Mouse (Mus musculus): Measurements from ENCODE around the gene Coq2.

Coq2 gene

DNA sequence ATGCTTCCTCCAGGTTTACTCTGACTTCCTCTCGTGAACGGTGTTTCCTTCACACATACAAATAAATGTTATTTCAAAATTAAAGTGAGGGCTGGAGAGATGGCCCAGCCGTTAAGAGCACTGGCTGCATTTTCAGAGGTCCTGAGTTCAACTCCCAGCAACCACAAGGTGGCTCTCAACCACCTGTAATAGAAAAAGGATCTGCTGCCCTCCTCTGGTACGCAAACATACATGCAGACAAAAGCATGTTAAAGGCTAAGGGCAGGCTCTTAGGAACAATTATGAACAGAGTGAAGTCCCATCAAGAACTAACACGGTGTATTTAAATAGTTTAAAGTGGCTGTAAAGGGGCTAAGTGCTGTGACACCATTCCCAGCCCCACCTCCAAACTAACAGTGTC, 11.1 kb downstream of the Coq2 start:
- in situ Hi-C loops (cut with MboI; ENCODE audit: low sequenced_read_pairs) = loop anchor here (10.0 kb wide), 1 partner anchor 89 kb away; the partner anchor contains the start of gene Plac8

- in situ Hi-C loops (cut with MboI; ENCODE audit: low sequenced_read_pairs) = loop anchor here (10.0 kb wide), 1 partner anchor 88 kb away; the partner anchor contains the start of gene Plac8
Observed at GRCm38 (mm10) chr5:100663011-100663410, 11.9 kb downstream of the Coq2 start.

- in situ Hi-C loops (cut with MboI; ENCODE audit: low sequenced_read_pairs) = no loop called here
Observed at GRCm38 (mm10) chr5:100658460-100658859, 16.5 kb downstream of the Coq2 start.

DNA sequence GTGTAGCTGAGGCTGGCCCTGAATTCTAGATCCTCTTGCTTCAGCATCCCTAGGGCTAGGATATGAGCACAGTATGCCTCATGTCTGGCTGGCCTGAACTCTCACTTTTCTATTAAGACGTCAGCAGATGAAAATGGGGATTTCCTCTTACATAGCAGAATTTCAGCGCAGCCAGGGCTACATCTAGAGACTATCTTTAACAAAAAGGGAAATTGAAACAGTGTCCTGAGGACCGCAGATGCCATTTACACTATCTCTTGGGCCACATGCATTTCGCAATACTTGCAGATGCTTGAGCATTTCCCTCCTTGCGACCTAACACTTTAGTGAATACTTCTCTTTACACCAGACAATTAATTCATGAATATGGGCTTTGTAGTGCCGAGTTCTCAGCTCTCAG, 18.6 kb downstream of the Coq2 start:
- in situ Hi-C loops (cut with MboI; ENCODE audit: low sequenced_read_pairs) = no loop called here

GRCm38 (mm10) chr5:100652327-100652726, 22.6 kb downstream of the Coq2 start:
- in situ Hi-C loops (cut with MboI; ENCODE audit: low sequenced_read_pairs) = no loop called here

GRCm38 (mm10) chr5:100651486-100651885, 23.5 kb downstream of the Coq2 start:
- in situ Hi-C loops (cut with MboI; ENCODE audit: low sequenced_read_pairs) = no loop called here

GRCm38 (mm10) chr5:100650969-100651368, 24.0 kb downstream of the Coq2 start:
- in situ Hi-C loops (cut with MboI; ENCODE audit: low sequenced_read_pairs) = no loop called here

GRCm38 (mm10) chr5:100648546-100648945, 26.4 kb downstream of the Coq2 start:
- in situ Hi-C loops (cut with MboI; ENCODE audit: low sequenced_read_pairs) = no loop called here

DNA sequence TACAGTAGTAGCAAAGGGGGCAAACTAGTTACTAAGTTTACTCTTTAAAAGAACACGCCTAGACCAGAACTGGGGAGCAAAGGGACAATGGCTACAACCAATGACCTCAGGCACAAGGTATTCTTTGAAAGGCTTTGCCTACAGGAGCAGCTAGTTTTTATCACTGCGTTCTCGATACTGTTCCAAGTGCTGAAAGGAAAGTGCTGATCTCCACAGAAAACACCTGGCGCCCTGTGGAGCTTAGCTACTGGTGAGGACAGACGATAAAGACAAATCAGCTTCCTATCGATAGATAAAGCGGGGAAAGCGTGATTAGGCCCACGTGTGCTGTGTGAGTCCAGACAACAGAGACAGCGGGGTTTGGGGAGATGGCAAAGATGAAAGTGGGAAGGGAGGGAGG, 26.9 kb downstream of the Coq2 start:
- in situ Hi-C loops (cut with MboI; ENCODE audit: low sequenced_read_pairs) = no loop called here

DNA sequence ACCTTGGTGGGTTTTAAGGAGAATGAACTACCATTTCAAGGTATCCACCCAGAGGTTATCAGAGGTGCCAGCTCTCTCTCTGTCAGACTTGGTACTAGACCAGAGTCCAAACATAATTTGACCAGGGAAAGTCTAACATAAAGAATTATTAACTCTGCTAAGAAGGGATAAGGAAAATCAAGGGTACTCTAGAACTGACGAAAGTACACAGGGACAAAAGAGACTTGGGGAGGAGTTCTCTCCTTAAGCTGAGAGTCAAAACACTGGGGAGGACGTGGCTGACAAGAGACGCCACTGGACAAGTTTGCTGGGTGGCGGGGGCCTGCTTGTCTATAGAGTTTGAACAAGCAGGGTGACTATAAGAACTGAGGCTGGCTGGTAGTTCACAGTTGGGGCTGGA, 28.4 kb downstream of the Coq2 start:
- in situ Hi-C loops (cut with MboI; ENCODE audit: low sequenced_read_pairs) = no loop called here

DNA sequence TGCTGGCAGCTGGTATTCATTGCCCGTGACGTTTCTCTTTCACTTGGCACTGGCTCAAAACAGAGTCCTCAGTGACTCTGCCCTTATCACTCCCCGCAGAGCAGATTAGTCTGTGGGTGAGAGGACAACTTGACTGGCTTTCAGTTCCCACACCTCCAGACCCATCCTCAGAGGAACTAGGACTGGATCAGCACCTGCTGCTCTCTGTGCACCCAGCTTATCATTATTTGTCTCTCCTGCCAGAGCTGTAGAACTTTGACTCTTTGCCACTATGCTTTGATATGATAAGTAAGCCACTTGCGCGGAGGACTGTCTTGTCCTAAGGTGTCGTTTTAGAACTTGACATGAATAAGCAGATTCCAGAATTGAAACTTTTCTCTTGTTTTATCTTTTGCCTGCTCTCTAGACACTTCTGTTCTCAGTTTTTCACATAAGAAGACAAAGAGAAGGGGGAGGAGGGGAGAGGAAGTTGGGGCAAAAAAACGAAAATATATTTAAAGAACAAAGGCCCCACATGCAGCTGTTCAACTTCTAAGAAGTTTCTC, 30.9 kb downstream of the Coq2 start:
- in situ Hi-C loops (cut with MboI; ENCODE audit: low sequenced_read_pairs) = no loop called here

- in situ Hi-C loops (cut with MboI; ENCODE audit: low sequenced_read_pairs) = no loop called here
Observed at GRCm38 (mm10) chr5:100643253-100643990, 31.5 kb downstream of the Coq2 start.

DNA sequence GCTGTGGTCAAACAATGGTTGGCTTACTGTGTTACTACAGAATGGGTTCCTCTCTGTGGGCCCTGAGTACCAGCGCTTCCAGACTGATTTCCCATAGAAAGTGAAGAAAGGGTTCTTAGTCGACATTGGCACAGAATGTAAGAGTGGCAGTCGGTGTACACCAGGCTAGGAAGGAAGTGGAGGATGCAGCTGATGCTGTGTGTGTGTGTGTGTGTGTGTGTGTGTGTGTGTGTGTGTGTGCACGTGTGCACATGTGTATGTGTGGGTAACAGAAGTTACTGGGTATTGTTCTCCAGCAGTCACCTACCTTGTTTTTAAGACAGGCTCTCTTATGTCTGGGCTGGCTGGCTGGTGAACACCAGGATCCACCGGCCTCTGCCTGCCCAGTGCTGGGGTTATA, 32.6 kb downstream of the Coq2 start:
- in situ Hi-C loops (cut with MboI; ENCODE audit: low sequenced_read_pairs) = no loop called here

- in situ Hi-C loops (cut with MboI; ENCODE audit: low sequenced_read_pairs) = no loop called here
Observed at GRCm38 (mm10) chr5:100638483-100638882, 36.5 kb downstream of the Coq2 start.

DNA sequence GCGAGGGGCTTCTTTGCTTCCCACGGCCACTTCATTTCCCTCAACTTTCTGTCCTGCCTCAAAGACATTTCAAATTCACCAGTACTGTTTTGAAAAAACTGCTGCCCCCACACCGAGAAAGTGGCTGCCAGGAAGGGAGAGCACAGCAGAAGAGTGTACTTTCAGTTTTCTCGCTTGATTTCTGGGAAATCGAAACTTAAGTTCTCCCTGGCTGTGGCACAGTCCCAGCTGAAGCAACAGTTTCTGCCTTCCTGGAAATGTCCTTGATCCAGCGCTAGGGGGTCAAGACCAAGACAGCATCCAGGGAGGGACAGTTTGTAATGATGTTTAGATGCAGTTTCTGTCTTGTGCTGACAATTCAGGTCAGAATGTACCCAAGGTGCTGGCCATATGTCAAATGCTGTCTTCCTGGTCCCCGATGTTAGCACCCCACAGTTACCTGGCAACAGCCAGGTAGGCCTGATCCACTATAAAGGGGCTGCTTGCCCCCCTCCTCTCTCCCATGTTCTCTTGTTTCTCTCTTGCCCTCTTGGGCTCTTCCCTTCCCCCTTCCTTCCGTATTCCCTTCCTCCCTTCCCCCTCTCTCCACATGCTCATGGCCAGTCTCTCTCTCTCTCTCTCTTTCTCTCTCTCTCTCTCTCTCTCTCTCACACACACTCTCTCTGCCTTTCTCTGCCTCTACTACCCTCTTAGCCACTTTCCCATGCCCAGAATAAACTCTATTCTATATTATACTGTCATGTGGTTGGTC, 38.0 kb downstream of the Coq2 start:
- in situ Hi-C loops (cut with MboI; ENCODE audit: low sequenced_read_pairs) = no loop called here

GRCm38 (mm10) chr5:100635908-100636307, 39.0 kb downstream of the Coq2 start:
- in situ Hi-C loops (cut with MboI; ENCODE audit: low sequenced_read_pairs) = no loop called here

GRCm38 (mm10) chr5:100634885-100635478, 40.0 kb downstream of the Coq2 start:
- in situ Hi-C loops (cut with MboI; ENCODE audit: low sequenced_read_pairs) = no loop called here

GRCm38 (mm10) chr5:100632540-100633129, 42.3 kb downstream of the Coq2 start:
- in situ Hi-C loops (cut with MboI; ENCODE audit: low sequenced_read_pairs) = no loop called here

DNA sequence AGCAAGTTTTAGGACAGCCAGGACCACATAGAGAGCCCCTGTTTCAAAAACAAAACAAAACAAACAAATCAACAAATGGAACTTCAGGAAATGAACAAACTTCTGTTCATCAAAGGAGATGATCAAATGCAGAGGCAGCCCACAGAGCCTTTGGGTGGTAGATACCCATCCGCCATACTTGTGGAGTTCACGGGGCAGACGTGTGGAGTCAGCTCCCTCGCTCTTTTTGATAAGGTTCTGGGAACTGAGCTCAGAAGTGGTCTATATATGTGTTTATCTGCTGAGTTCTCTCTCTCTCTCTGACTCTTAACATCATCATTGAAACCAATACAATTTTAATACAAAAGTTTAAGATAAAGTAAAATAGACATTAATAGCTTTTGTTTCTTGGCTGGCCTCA, 46.1 kb downstream of the Coq2 start:
- in situ Hi-C loops (cut with MboI; ENCODE audit: low sequenced_read_pairs) = no loop called here

GRCm38 (mm10) chr5:100626526-100626925, 48.4 kb downstream of the Coq2 start:
- in situ Hi-C loops (cut with MboI; ENCODE audit: low sequenced_read_pairs) = no loop called here

- in situ Hi-C loops (cut with MboI; ENCODE audit: low sequenced_read_pairs) = no loop called here
Observed at GRCm38 (mm10) chr5:100624743-100625360, 50.1 kb downstream of the Coq2 start.
